Mouse (Mus musculus): ENCODE results near the gene Samhd1. TPM values are rescaled to one million over a fixed set of nuclear protein-coding genes. Genes with fewer than 3 reads are reported as not detected.

The Samhd1 gene
- polyA plus RNA-seq, 1 experiment from 2014 or later = 103 TPM

DNA sequence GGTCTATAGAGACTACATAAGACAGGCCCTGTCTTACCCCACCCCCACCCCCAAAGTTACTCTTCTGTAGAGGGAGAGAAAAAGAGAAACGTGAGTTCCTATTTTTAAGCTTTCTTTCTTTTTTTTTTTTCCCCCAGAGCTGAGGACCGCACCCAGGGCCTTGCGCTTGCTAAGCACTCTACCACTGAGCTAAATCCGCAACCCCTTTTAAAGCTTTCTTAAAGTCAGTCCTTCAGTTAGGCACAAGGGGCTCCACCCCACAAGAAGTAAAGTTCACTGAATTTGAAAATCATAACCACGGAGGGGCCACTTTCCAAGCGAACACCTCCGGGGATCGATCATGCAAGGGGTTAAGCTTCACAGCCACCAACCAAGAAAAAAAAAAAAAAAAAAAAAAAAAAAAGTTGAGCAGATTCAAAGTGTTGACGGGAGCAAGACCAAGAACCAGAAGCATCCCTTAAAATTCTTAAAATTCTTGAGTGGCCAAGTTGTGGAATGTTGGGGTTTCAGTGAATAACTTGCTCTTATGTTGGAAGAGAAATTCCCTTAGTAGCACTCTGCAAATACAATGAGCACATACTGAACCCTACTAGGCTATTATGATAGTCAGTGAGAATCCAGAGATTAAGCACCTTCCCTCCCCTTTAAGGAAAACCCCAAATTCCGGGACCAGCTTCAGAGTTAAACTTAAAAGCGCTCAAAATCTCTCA, 1.1 kb downstream of the Samhd1 start:
- peak overlapping the region; percentile 71 for H3K9ac ChIP-seq (replicated peaks; ENCODE audit: low read depth)
- 14% methylated on average over 11 of the region's 11 CpGs for WGBS
- H3K4me1 ChIP-seq (ENCODE audit: insufficient read depth, low read depth, low read length) = no peaks in the 10 kb centered on the region; the same call in 1 of the 2 replicates
- peak overlapping the region; percentile 67 for H3K4me3 ChIP-seq (ENCODE audit: low read depth, low read length)
- DNase-seq (ENCODE audit: low spot score) (peak; percentile 69), ATAC-seq (peak; percentile 21)
- H3K27ac ChIP-seq (ENCODE audit: low read length) = peak overlapping the region; percentile 91
- peak overlapping the region; percentile 79 for H3K4me2 ChIP-seq (replicated peaks; ENCODE audit: low read depth, low read length)
- H3K27me3 ChIP-seq (replicated peaks; ENCODE audit: insufficient read depth, low read length) = no peaks in the 10 kb centered on the region
- no peaks in the 10 kb centered on the region for H3K9me3 ChIP-seq (ENCODE audit: low read length)
- TF ChIP-seq EP300 (IDR thresholded peaks at IDR 0.05) (peak; percentile 75), CTCF (IDR thresholded peaks at IDR 0.05) (no peak)
- no peaks in the 10 kb centered on the region for H3K36me3 ChIP-seq (ENCODE audit: insufficient read depth, low read length)

DNA sequence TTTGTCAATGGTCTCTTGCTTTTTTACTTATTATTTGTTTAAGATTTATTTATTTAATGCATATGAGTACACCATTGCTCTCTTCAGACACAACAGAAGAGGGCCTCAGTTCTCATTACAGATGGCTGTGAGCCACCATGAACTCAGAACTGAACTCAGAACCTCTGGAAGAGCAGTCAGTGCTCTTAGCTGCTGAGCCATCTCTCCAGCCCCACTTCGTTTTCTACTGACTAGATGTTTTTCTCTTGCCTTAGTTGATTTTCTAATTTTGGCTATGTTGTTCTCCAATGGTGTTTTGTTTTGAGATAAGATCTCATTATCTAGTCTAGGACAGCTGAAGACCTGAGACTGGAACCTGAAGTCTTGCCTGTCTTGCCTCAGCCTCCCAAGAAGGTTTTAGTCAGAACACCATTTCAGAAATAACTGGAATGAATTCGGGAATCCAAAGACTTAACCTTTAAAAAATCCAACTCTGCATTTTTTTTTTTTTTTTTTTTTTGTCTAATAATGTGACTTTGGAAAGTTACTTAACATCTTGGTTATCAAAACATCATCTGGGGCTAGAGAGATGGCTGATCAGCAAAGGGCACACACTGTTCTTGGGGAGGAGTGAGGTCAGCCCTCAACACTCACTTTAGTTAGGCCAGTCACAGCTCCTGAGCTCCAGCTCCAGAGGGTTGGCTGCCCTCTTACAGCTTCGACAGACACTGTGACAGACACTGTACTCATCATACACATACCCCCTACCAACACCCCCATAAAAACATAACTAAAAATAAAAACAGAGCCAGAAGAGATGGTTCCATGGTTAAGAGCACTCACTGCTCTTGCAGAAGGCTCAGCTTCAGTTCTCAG, 2.2 kb downstream of the Samhd1 start:
- 66% methylated on average over 3 of the region's 3 CpGs for WGBS
- Histone ChIP-seq H3K4me1 (ENCODE audit: insufficient read depth, low read depth, low read length) (no peaks in the 10 kb centered on the region; the same call in 1 of the 2 replicates), H3K27ac (ENCODE audit: low read length) (peak overlapping the region; percentile 38), H3K4me3 (ENCODE audit: low read depth, low read length) (0 out of 2 replicates have a peak overlapping the region, but pooled peaks have one; percentile 10), H3K9ac (replicated peaks; ENCODE audit: low read depth) (no peak overlapping the region), H3K9me3 (ENCODE audit: low read length) (no peaks in the 10 kb centered on the region), H3K36me3 (ENCODE audit: insufficient read depth, low read length) (no peaks in the 10 kb centered on the region), H3K27me3 (replicated peaks; ENCODE audit: insufficient read depth, low read length) (no peaks in the 10 kb centered on the region), H3K4me2 (replicated peaks; ENCODE audit: low read depth, low read length) (peak overlapping the region; percentile 79)
- DNase-seq (ENCODE audit: low spot score) = peak; percentile 31
- TF ChIP-seq CTCF (IDR thresholded peaks at IDR 0.05) (no peak), EP300 (IDR thresholded peaks at IDR 0.05) (no peak)
- no peak for ATAC-seq

DNA sequence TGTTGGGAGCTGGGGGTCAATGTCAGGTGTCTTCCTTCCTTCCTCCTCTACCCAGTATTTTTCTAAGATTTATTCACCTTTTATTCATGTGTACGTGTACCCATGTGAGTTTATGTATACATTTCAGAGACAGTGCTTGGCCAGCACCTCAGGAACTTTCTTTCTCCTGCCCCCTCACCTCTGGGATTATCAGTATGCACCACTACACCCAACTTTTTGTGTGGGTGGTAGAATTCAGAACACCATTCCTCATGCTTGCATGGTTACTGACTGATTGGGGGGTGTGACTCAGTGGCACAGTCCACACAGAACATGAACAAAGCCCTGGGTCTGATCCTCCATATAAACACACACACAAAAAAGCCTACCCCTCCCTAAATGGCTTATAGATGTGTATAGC, 3.0 kb downstream of the Samhd1 start:
- Histone ChIP-seq H3K9ac (replicated peaks; ENCODE audit: low read depth) (no peak overlapping the region), H3K4me1 (ENCODE audit: insufficient read depth, low read depth, low read length) (no peaks in the 10 kb centered on the region; the same call in 1 of the 2 replicates), H3K4me2 (replicated peaks; ENCODE audit: low read depth, low read length) (peak overlapping the region; percentile 8), H3K27me3 (replicated peaks; ENCODE audit: insufficient read depth, low read length) (no peaks in the 10 kb centered on the region), H3K9me3 (ENCODE audit: low read length) (no peaks in the 10 kb centered on the region), H3K36me3 (ENCODE audit: insufficient read depth, low read length) (no peaks in the 10 kb centered on the region), H3K4me3 (ENCODE audit: low read depth, low read length) (no peak overlapping the region), H3K27ac (ENCODE audit: low read length) (no peak overlapping the region)
- no peak for ATAC-seq
- DNase-seq (ENCODE audit: low spot score) = no peak
- TF ChIP-seq CTCF (IDR thresholded peaks at IDR 0.05) = no peak
- TF ChIP-seq EP300 (IDR thresholded peaks at IDR 0.05) = no peak
- 55% methylated on average over 1 of the region's 1 CpGs for WGBS

DNA sequence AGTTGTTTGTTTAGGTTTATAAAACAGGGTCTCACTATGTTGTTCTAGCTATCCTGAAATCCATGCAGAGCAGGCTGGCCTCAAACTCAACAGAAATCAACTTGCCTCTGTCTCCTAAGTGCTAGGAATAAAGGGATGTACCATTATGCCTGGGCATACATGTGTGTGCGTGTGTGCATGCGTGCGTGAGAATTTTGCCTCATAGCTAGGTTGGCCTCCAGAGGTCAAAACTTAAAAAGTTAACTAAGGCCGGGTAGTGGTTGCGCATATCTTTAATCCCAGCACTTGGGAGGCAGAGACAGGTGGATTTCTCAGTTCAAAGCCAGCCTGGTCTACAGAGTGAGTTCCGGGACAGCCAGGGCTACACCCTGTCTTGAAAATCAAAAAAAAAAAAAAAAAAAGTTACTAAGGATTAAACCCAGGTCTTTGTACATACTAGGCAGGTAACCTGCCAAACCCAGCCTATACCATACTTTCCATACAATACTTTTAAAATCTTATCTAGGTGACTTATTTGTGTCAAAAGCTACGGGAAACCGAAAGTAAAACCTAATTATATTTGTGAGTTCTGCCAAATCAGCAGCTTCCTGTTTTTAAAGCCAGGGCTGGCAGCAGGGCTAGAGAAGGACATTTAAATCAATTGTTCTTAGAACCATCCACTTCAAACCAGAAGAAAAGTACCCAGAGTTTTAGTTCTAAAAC, 4.1 kb downstream of the Samhd1 start:
- Histone ChIP-seq H3K4me1 (ENCODE audit: insufficient read depth, low read depth, low read length) (no peaks in the 10 kb centered on the region; the same call in 1 of the 2 replicates), H3K27ac (ENCODE audit: low read length) (peak overlapping the region; percentile 27; the same call in 1 of the 2 replicates), H3K4me3 (ENCODE audit: low read depth, low read length) (peak overlapping the region; percentile 23; the same call in 1 of the 2 replicates), H3K27me3 (replicated peaks; ENCODE audit: insufficient read depth, low read length) (no peaks in the 10 kb centered on the region), H3K36me3 (ENCODE audit: insufficient read depth, low read length) (no peaks in the 10 kb centered on the region), H3K4me2 (replicated peaks; ENCODE audit: low read depth, low read length) (peak overlapping the region; percentile 34), H3K9me3 (ENCODE audit: low read length) (no peaks in the 10 kb centered on the region), H3K9ac (replicated peaks; ENCODE audit: low read depth) (0 out of 2 replicates have a peak overlapping the region, but pooled peaks have one; percentile 16)
- peak; percentile 76 for DNase-seq (ENCODE audit: low spot score)
- WGBS = 64% methylated on average over 8 of the region's 8 CpGs
- TF ChIP-seq EP300 (IDR thresholded peaks at IDR 0.05) = no peak; the same call in 1 of the 2 replicates
- TF ChIP-seq CTCF (IDR thresholded peaks at IDR 0.05) = no peak
- ATAC-seq = no peak

DNA sequence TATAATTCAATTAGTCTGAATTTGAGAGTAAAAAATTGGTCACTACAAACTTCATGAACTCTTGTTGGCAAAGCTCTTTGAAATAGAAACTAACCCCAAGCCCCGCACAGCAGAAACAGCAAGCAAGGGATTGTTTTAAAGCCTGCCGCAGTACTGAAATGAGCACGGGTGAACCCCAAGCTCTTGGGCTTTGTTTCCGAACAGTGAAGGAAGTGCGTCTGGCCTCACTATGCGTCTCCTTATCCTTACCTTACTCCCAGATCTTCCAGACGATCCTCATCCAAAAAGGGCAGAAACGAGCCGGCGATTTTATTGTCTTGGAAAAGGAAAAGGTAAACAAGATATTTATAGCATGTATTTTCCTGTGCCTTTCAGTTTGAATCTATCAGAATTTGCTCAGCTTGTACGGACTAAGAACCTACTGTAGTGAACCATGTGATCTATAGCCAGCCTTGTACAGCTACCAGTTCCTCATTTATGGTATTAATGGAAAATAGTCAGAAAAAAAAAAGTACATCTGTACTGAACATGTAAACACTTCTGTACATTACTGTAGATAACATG, 5.4 kb downstream of the Samhd1 start:
- ATAC-seq (no peak), DNase-seq (ENCODE audit: low spot score) (peak; percentile 31)
- H3K9me3 ChIP-seq (ENCODE audit: low read length) = no peaks in the 10 kb centered on the region
- H3K27me3 ChIP-seq (replicated peaks; ENCODE audit: insufficient read depth, low read length) = no peaks in the 10 kb centered on the region
- H3K27ac ChIP-seq (ENCODE audit: low read length) = peak overlapping the region; percentile 51; the same call in 1 of the 2 replicates
- no peak for TF ChIP-seq CTCF (IDR thresholded peaks at IDR 0.05)
- no peak for TF ChIP-seq EP300 (IDR thresholded peaks at IDR 0.05)
- 0 out of 2 replicates have a peak overlapping the region, but pooled peaks have one; percentile 14 for H3K4me3 ChIP-seq (ENCODE audit: low read depth, low read length)
- 62% methylated on average over 11 of the region's 11 CpGs for WGBS
- H3K9ac ChIP-seq (replicated peaks; ENCODE audit: low read depth) = no peak overlapping the region
- no peaks in the 10 kb centered on the region for H3K36me3 ChIP-seq (ENCODE audit: insufficient read depth, low read length)
- H3K4me1 ChIP-seq (ENCODE audit: insufficient read depth, low read depth, low read length) = no peaks in the 10 kb centered on the region; the same call in 1 of the 2 replicates
- H3K4me2 ChIP-seq (replicated peaks; ENCODE audit: low read depth, low read length) = peak overlapping the region; percentile 33; the same call in 1 of the 2 replicates

All from lung, postnatal 0 days (tissue).